Mouse (Mus musculus): ENCODE data around the gene Fam168b.
A peak's percentile ranks its signal among the peaks of the same experiment; 100 is the strongest.

Fam168b gene

GRCm38 (mm10) chr1:34812407-34813247 lies 30.2 kb downstream of the Fam168b start:
- DNase-seq (ENCODE audit: low read depth, low spot score) = no peak

GRCm38 (mm10) chr1:34811581-34811980 lies 31.3 kb downstream of the Fam168b start:
- DNase-seq (ENCODE audit: low read depth, low spot score) = no peak

DNA sequence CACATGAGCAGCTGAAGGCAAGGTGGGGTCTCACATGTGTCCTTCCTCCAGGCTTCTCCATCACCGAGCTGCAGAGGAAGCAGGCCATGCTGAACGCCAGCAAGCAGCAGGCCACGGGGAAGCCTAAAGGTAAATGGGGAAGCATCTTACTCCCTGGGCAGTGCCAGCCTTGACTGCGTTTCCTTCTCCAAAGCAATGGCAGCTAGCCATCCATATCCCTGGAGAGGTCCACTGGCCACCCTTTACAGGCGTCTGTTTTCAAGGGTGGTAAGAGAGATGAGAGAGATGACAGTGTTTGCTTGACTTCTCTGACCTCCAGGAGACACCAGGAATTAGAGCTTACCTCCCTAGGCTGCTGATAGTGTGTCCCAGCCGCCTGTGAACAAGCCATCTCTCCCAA lies 31.8 kb downstream of the Fam168b start:
- no peak for DNase-seq (ENCODE audit: low read depth, low spot score)

DNA sequence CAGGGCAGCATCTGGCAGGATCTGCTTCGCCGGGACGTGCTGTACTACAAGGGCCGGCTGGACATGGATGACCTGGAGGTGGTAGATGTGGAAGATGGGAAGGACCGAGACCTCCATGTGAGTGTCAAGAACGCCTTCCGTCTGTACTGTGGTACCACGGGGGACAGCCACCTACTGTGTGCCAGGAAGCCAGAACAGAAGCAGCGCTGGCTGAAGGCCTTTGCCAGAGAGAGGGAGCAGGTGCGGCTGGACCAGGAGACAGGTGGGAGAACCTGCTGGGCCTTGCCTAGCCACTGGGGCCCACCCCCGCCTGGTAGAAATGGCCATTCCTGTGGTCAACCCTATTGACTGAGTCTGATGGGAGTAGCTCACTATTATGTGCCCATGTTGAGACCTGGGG lies 32.6 kb downstream of the Fam168b start:
- no peak for DNase-seq (ENCODE audit: low read depth, low spot score)

DNA sequence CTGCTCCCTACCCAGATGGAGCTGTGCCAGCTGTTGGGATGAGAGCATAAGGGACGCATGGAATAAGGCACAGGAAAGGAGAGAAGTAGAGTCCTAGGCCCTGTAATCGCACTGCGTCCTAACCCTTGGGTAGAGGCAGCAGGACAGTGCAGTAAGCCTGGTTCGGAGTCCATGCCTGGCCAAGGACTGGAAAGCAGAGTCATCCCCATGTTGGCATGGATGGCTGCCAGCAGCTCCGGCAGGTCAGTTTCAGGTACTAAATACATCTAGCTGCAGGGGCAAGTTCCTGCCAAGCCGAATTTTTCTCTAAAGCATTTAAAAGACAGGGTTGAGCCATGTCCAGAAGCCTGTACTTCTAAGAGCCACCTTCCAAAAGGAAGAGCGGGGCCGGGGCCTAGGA lies 34.4 kb downstream of the Fam168b start:
- no peak for DNase-seq (ENCODE audit: low read depth, low spot score)

GRCm38 (mm10) chr1:34805931-34806520 lies 36.8 kb downstream of the Fam168b start:
- no peak for DNase-seq (ENCODE audit: low read depth, low spot score)

GRCm38 (mm10) chr1:34804863-34805262 lies 38.0 kb downstream of the Fam168b start:
- no peak for DNase-seq (ENCODE audit: low read depth, low spot score)

DNA sequence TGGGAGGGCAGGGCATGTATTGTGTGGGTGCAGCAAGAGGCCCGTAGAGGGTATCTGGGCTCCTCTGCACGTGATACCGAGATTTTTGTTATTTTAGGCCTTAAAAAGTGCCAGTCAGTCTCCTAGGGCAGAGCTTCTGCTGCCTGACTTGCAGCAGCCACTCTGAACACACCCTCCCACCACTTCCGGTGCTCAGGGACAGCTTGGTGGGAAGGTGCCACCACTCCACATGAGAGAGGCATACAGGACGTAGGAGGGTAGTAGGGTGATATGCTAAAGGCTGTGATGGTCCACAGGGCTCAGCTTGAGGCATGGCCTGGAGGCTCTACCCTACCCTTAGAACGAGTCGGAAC lies 40.6 kb downstream of the Fam168b start:
- no peak for DNase-seq (ENCODE audit: low read depth, low spot score)

DNA sequence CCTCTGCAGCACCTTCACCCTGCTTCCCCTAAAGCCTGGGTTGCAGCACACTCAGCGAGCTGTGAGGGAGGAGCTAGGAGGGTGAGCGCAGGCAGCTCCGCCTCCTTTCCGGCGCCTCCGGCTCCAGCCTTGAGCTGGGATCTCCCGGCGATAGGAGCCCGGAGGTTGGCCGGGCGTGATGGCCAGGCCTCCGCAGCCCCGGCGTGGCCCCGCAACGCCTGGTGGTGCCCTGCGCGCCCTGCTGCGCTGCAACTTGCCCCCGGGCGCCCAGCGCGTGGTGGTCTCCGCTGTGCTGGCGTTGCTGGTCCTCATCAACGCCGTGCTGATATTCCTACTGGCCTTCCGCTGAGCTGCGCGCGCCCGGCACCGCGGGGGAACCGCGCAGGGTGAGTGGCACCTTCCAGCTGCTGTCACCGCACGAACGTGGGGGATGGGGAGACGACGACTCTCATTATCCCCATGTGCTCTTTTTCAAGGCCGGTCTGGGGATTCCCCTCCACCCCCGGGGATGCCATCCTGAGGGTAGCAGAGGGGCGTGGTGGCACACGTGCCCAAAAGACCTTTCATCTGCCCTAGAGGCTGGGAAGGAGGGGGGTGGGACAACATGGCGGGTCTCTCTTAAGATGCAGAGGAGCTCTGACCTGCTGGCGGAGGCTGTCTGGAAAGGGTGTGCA lies 41.1 kb downstream of the Fam168b start:
- peak; percentile 52 for DNase-seq (ENCODE audit: low read depth, low spot score)

GRCm38 (mm10) chr1:34799140-34799539 lies 43.7 kb downstream of the Fam168b start:
- no peak for DNase-seq (ENCODE audit: low read depth, low spot score)

- no peak for DNase-seq (ENCODE audit: low read depth, low spot score)
These were observed 49.3 kb downstream of the Fam168b start for GRCm38 (mm10) chr1:34793304-34794300.

DNA sequence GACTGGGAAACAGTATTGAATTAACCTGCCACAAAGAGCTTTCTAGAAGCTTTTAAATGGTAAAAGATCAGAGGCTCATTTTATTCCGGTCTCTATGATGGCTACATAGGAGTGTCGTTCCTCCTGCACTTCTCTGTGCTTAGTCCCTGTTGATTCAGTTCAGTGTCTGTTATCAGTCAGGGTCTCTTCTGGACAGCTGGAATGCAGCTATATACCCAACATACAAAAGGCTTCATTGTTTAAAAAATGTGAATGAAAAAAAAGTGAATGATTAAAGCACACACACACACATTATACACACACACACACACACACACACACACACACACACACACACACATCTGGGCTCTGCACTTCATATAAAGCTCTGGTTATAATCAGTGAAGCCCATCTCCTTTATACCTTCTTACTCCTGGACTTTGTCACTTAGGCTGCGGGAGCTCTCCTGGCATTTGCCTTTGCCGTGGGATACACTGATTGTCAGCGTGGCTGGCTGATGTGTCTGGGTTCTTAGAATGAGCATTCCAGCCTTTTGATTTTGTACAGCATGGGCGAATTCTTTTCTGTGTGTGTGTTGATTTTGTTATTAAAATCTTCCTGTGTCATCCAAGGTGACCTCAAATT lies 59.2 kb downstream of the Fam168b start:
- DNase-seq (ENCODE audit: low read depth, low spot score) = no peak

DNA sequence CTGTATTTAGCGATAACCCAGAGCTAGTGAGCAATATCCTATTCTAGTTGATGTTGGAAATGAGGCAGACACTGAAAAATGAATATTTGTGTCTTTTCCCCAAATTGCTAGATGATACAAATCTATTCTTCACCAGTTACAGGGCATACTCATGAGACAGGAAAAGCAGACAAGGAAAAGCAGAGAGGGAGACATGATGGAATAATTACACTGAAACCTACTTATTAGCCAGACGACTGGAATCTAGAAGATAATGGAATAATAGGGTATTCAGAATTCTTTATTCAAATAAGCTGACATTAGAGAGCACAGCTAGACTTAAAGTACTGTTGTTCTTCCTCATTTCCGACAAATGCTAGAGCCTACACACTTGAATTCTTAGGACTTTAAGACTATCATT lies 67.0 kb downstream of the Fam168b start:
- DNase-seq (ENCODE audit: low read depth, low spot score) = no peak

- no peak for DNase-seq (ENCODE audit: low read depth, low spot score)
These were observed 74.0 kb downstream of the Fam168b start for GRCm38 (mm10) chr1:34768875-34769274.

DNA sequence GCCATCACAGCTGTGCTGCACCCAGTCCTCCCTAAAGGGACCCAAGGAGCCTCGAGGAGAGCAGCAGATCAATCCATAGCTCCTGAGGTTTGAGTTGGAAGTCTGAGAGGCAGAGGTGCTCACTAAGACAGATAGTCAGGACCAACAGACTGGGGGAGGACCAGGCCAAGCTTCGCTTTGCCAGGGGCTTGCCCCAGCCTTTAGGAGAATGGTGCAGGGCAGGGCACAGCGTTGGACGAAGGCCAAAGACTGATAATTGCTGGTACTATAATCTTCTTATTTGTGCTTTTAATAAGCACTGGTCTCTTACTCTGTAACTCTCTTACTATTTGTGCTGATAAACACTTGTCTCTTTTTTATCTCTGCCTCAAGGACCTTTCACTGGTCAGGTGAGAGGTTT lies 75.0 kb downstream of the Fam168b start:
- no peak for DNase-seq (ENCODE audit: low read depth, low spot score)

GRCm38 (mm10) chr1:34766899-34767298 lies 76.0 kb downstream of the Fam168b start:
- DNase-seq (ENCODE audit: low read depth, low spot score) = no peak
